Mouse (Mus musculus): ENCODE results near the gene Phf19.

DNA sequence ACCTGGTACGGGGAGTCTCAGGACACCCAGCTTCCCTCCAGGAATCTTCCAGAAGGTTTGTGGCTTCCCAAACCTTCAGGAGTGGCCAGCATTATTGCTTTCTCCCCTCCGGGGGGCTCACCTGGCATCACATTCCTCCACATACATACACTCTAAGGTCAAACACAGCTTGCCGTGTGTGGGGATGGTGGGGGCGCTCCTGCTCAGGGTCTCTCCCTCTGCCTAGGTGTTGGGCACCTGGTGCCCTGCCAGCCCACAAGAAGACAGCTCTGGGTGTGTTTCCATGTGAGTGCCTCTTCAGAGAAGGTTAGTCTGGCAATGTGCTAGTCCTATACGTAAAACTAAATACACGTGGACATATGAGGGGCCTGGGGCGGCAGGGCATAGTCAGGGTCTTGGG, 1.2 kb downstream of the Phf19 start:
- TF ChIP-seq CTCF (IDR thresholded peaks at IDR 0.05; ENCODE audit: control insufficient read depth, insufficient read depth, insufficient replicate concordance, low read depth, low read length) (no peak), POLR2A (IDR thresholded peaks at IDR 0.05; ENCODE audit: control insufficient read depth, low read depth, low read length) (no peak)
